Mouse (Mus musculus) left cerebral cortex, postnatal 4 days (tissue): ENCODE data around the gene Fdxr. TPM values are rescaled to one million over a fixed set of nuclear protein-coding genes. Genes with fewer than 3 reads are reported as not detected.

Experiments used
- DNase-seq: peaks from one replicate; pipeline ENCODE4 v3.0.0-alpha.2; 2022
- intact Hi-C: fragments of 180-260 bp; cut with DNase I; formaldehyde crosslinking; loops from one replicate; pipeline ENCODE4 v1.15.1; 2025
- total RNA-seq, 2 experiments: library from RNA; stranded (reverse); gene quantifications; 2 replicates each; pipeline ENCODE4 v1.2.3; 2021

Fdxr gene
- total RNA-seq, result 10 to 100 TPM; 24.4 to 25.8 TPM

GRCm38 (mm10) chr11:115276780-115277603, at the start of gene Fdxr:
TSS of gene Fdxr (minus strand) at chr11:115277050.
- peak; percentile 98 for DNase-seq
- intact Hi-C loops, result no loop called here

DNA sequence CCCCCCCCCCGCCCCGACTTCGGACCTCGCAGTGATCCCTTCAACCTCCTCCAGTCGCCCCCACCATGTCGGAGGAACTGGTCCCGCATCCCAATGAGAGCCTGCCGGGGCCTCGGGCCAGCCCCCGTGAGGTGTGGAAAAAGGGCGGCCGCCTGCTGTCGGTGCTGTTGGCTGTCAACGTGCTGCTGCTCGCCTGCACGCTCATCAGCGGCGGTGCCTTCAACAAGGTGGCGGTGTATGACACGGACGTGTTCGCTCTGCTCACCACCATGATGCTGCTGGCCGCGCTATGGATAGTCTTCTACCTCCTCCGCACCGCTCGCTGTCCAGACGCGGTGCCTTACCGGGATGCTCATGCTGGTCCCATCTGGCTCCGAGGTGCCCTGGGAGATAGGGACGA, 46.5 kb upstream of the Fdxr start:
- intact Hi-C loops, result no loop called here
- DNase-seq, result no peak

DNA sequence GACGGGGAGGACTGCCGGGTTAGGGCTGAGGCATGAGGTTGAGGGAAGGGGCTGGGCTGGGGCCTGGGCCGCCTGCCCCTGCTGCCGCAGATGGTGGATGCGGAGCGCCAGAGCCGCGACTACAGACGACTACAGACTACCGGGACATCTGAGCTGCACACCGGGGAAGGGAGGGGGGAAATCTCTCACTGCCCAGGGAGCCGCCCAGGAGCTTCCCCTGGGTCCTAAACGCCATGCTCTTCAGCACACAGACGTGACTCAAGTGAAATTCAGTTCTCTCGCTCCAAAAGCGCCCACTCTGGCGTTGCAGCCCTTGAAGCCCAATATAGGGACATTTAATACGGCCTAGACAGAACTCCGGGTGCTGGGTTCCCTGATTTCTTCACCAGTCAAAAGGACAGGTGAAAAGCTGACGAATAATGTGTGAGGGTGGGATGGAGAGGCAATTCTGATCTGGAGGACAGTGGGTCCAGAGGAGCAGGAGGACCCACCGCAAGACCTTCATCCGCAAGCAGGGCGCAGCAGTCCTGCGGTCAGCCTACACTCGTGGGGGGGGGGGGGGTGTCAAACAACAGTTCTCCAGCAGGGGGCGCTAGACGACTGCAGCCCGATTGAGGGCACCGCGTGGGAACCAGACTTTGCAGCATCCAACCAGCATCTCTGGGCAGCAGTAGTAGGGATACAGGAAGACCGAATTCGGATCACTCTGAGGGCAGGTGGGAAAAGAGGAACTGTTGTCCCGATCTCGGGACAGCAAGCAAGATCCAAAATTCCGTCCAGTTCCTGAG, 45.2 kb upstream of the Fdxr start, which contains the start of gene Ush1g:
Ush1g (minus strand) TSS at position 136 of the 788 bp plus-strand sequence.
- intact Hi-C loops, result no loop called here
- peak; percentile 69 for DNase-seq

DNA sequence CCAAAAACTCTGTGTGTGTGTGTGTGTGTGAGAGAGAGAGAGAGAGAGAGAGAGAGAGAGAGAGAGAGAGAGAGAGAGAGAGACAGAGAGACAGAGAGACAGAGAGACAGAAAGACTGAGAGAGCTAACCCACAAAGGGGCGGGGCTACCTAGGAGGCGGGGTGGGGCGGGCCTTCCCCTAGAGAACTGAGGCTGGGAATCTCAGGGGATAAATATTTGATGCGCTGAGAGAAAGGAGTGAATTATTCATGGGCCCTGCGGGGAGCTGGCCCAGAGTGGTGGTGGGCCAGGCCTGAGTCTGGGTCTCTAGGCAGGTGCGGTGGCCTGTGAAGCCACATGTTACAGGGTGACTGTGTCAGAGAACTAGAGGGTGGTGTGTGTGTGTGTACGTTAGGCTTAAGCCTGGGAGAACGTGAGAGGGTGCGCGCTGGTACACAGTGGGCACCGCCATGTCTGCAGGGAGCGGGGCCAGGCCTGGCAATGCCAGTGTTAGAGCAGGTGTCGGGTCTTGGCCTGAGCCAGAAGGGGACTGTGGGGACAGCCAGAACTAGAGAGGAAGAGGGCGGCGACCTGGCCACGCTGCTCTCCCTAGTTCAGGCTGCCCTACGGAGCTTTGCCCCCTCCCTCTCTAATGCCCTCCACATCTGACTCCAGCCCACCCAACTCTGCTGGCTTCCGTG, 43.0 kb upstream of the Fdxr start:
- peak; percentile 61 for DNase-seq
- intact Hi-C loops, result no loop called here

DNA sequence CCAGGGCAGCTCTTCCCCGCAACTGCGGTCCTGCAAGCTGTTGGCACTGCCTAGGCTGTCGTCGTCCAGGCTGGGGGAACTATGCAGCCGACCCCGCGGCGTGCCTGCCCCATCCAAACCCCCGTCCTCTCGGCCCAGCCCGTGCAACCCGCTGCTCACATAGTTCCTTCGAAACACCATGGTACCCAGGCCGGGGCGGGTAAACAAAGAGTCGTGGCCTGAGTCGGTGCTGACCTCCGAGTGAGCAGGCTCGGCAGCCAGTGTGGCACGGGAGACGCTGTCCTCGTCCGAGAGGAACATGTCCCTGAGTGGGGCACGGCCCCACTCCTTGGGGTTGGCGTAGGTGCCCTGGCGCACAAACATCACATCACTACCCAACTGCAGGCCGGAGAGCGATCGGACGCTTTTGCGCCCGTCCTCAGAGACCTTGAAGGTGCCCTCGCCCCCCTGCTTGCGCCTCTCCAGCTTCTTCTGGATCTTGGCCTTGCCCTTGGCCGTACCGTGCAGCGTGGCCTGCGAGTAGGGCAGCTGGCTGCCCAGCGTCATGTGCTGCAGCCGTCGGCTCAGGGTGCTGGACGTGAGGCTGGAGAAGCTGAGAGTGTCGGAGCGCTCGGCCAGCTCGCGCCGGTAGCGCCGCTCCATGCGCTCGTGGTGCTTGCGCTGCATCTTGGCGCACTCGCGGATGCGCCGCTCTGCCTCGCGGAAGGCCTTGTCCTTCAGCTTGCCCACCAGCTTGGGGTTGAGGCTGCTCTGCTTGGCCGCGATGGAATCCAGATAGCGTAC, 41.6 kb upstream of the Fdxr start:
- intact Hi-C loops, result no loop called here
- DNase-seq, result no peak

DNA sequence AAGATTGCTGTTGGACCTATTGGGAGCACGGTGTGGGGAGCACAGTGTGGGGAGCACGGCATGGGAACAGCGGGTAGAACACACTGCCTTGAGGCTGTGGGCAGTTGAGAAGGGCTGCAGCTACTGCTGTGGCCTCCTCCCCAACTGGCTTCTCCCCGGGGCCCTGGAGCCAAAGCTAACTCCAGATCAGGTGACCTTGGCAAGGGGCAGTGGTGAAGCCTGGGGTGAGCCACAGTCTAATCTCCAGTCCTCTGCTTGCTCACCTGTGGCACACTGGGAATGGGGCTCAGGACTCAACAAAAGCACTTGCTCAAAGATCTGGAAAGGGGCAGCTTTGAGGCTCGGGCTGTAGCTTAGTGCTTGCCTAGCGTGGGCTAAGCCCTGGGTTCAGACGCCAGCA, 40.4 kb upstream of the Fdxr start:
- no peak for DNase-seq
- intact Hi-C loops, result no loop called here

DNA sequence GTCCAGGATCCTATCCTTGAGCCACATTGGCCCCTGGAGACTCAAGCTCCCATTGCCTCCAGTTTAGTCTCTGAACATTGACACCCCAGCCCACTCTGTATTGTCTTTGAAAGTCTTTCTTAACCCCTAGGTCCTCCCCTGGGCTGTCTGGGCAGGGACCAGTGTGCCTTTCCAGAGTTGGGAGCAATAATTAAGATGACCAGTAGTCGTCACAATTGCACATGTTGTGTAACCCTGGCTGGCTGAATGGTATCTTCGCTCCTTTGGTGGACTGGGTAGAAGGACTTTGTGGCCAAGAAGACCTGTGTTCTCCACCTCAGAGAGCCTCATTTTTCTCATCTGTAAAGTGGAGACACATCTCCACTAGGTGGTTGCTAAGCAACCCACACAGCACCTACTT, 37.4 kb upstream of the Fdxr start:
- intact Hi-C loops, result no loop called here
- no peak for DNase-seq

DNA sequence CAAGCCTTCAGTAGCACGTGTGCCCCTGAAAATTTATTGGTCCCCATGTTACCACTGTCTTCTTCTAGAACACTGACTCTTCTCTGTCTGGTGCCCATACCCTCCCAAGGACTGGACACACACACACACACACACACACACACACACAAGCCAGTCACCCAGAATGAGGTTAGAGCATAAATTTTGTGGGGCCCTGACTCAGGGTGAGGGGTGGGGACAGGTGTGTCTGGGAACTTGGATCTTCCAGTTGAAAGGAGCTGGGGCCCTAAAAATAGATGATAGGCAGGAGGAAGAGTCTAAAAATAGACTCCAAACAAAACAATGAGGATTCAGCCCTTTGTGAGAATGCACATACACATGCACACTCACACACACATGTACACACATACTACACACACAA, 31.9 kb upstream of the Fdxr start:
- intact Hi-C loops, result no loop called here
- DNase-seq, result no peak

GRCm38 (mm10) chr11:115306863-115307262, 30.0 kb upstream of the Fdxr start, which contains the start of gene Otop2:
TSS of gene Otop2 (plus strand) at chr11:115307163.
- no peak for DNase-seq
- intact Hi-C loops, result no loop called here

- DNase-seq, result no peak
- intact Hi-C loops, result no loop called here
These were observed 26.3 kb upstream of the Fdxr start for GRCm38 (mm10) chr11:115303167-115303566.

DNA sequence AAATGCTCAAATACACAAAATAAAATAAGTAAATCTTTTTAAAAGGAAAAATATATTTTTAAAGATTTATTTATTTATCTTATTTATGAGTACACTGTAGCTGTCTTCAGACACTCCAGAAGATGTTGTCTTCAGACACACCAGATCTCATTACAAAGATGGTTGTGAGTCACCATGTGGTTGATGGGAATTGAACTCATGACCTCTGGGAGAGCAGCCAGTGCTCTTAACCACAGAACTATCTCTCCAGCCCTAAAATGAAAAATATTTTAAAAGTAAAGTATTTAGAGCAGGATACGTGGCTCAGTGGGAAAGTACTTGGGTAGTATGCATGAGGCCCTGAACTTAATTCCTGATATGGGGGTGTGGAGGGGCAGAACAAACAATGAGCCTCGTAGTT, 24.5 kb upstream of the Fdxr start:
- intact Hi-C loops, result no loop called here
- DNase-seq, result no peak

- DNase-seq, result no peak
- intact Hi-C loops, result no loop called here
These were observed 23.9 kb upstream of the Fdxr start for GRCm38 (mm10) chr11:115300745-115301144.

DNA sequence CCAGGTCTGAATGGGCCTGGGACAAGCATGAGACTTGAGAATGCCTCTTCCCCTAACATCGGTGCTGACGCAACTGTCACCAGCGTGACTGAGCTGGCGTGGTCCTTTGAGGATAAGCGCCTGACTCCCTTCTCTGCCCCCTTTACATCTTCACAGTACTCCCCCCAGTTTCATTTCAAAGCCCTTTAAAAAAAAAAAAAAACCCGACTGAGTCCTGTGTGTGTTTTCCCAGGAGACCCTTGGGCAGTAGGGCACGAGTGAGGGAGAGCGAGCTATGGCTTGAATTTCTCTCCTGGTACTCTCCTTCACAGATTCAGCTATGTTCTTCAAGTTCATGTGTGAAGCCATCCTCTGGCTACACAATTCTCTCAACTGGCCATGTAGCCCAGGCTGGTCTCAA, 21.3 kb upstream of the Fdxr start:
- intact Hi-C loops, result no loop called here
- DNase-seq, result no peak

- intact Hi-C loops, result no loop called here
- peak; percentile 46 for DNase-seq
These were observed 20.5 kb upstream of the Fdxr start, which contains the start of gene Fads6 for GRCm38 (mm10) chr11:115297214-115297826. TSS of gene Fads6 (minus strand) at chr11:115297663.

DNA sequence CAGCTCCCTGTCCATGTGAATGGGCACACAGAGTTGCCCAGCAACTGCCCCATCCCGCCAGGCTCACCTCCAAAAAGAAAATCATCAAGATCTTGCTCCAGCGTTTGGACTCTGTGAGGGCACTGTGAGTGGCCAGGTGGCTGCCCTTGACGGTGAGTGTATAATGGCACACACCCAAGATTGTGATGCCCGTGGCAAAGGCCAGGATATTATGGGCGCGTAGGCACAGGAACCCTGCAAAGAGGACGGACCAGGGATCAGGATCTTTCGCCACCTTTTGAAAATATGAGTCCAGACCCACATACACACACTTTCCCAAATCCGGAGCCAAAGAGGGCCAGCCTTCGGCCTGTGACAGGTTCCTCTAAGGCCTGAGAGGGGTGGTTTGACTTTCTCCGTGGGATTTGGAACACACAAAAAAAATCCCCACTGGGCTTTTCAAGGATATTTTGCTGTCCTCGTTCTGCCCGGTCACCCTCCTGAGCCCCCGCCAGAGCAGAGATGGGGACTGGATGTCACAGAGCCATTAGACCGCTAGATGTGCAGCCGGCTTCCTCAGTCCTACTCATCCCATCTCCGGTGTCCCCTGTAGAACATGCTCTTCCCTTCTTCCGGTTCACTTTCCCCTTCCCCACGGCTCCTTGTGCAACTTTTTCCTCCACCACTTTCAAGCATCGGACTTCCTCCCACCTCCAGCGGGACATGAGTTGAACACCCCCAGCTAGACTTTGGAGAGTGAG, 19.8 kb upstream of the Fdxr start:
- intact Hi-C loops, result no loop called here
- no peak for DNase-seq

- intact Hi-C loops, result no loop called here
- no peak for DNase-seq
These were observed 19.1 kb upstream of the Fdxr start for GRCm38 (mm10) chr11:115295939-115296338.

GRCm38 (mm10) chr11:115292631-115293375, 16.0 kb upstream of the Fdxr start:
- intact Hi-C loops, result no loop called here
- DNase-seq, result no peak

GRCm38 (mm10) chr11:115291503-115291902, 14.7 kb upstream of the Fdxr start:
- intact Hi-C loops, result no loop called here
- no peak for DNase-seq

DNA sequence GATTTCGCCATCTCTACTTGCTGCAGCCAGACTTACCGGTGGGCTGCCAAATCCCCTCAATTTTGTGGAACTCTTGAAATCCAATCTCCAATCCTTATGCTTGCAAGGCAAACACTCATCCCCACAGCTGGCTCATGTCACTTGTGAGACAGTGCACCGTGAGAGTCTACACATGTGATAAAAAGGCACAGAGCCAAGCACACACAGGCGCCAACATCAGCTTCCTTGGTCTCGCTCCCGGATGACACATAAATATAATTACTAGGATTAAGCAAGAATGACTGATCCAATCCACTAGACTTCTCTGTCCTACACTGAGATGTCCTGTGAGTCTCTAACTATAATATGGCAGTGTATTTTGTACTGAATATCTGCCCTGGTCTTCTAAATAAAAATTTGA, 14.1 kb upstream of the Fdxr start:
- no peak for DNase-seq
- intact Hi-C loops, result no loop called here
